Mouse (Mus musculus) heart, postnatal 0 days (tissue): Measurements from ENCODE around the gene Cyp1b1. TPM values are rescaled to one million over a fixed set of nuclear protein-coding genes. Genes with fewer than 3 reads are reported as not detected.
A peak's percentile ranks its signal among the peaks of the same experiment; 100 is the strongest.

Experiments used
- ATAC-seq: fragments of 200-750 bp; cut with Nextera tagmentation; 2 replicates; pipeline ENCODE4 v1.8.0; 2017; ENCODE audit warnings: low read depth, moderate number of reproducible peaks, moderate library complexity; ENCODE audit not compliant: insufficient read depth
- DNase-seq: peaks from one replicate; pipeline ENCODE4 v3.0.0-alpha.2; 2016; ENCODE audit warnings: low spot score
- H3K27ac ChIP-seq: fragments of 300-500 bp; sonication (generic); 2 replicates; pipeline ENCODE4 v1.5.1; 2014; ENCODE audit warnings: low read depth, mild to moderate bottlenecking
- H3K27me3 ChIP-seq: fragments of 300-500 bp; sonication (generic); 2 replicates; pipeline ENCODE4 v1.6.1; 2014; ENCODE audit warnings: low read length, mixed read lengths; ENCODE audit not compliant: control insufficient read depth, insufficient read depth
- H3K36me3 ChIP-seq: fragments of 300-500 bp; sonication (generic); replicated peaks from 2 replicates; pipeline ENCODE4 v1.6.1; 2014; ENCODE audit warnings: low read length, mixed read lengths; ENCODE audit not compliant: control insufficient read depth, insufficient read depth
- H3K4me1 ChIP-seq: fragments of 300-500 bp; sonication (generic); 2 replicates; pipeline ENCODE4 v1.6.1; 2014; ENCODE audit warnings: antibody characterized with exemption; ENCODE audit not compliant: control insufficient read depth, insufficient read depth
- H3K4me2 ChIP-seq: fragments of 300-500 bp; sonication (generic); 2 replicates; pipeline ENCODE4 v1.6.1; 2014; ENCODE audit warnings: low read depth, mild to moderate bottlenecking, low read length, moderate library complexity
- H3K4me3 ChIP-seq: fragments of 300-500 bp; sonication (generic); 2 replicates; pipeline ENCODE4 v1.5.1; 2014; ENCODE audit warnings: low read depth, low read length
- H3K9ac ChIP-seq: fragments of 300-500 bp; sonication (generic); replicated peaks from 2 replicates; pipeline ENCODE4 v1.6.1; 2014; ENCODE audit warnings: low read depth, low read length, mixed read lengths
- H3K9me3 ChIP-seq: fragments of 300-500 bp; sonication (generic); replicated peaks from 2 replicates; pipeline ENCODE4 v1.6.1; 2016; ENCODE audit warnings: low read length; ENCODE audit not compliant: control insufficient read depth
- CTCF ChIP-seq: IDR thresholded peaks from 2 replicates; pipeline ENCODE4 v1.5.1; 2016; ENCODE audit warnings: antibody characterized with exemption, control low read depth, low read depth
- EP300 ChIP-seq: IDR thresholded peaks from 2 replicates; pipeline ENCODE4 v1.6.1; 2016; ENCODE audit warnings: antibody characterized with exemption, low read depth
- whole genome bisulfite sequencing: fragments of 180-500 bp; shearing (Covaris S2); extraction: QIAGEN DNeasy Blood & Tissue Kit; methylation state at CpG from one replicate; pipeline ENCODE4 v1.1.7; 2014; 5-methylcytosine and 5-hydroxymethylcytosine counted together
- polyA plus RNA-seq: library from polyadenylated mRNA; unstranded; fragments of >200 nt; fragmentation: Nextera tagmentation; extraction: Ambion mirVana; gene quantifications from 2 replicates; pipeline ENCODE4 v1.2.1, GENCODE M21; 2015
- total RNA-seq: library from RNA; depleted of rRNA; stranded (reverse); fragments of >200 nt; gene quantifications from 2 replicates; pipeline ENCODE4 v1.2.3, GENCODE M21; 2014; ENCODE audit warnings: low replicate concordance

Cyp1b1 gene
- total and polyA plus RNA-seq, 2 experiments from 2014 or later = 2.0 to 12.5 TPM

DNA sequence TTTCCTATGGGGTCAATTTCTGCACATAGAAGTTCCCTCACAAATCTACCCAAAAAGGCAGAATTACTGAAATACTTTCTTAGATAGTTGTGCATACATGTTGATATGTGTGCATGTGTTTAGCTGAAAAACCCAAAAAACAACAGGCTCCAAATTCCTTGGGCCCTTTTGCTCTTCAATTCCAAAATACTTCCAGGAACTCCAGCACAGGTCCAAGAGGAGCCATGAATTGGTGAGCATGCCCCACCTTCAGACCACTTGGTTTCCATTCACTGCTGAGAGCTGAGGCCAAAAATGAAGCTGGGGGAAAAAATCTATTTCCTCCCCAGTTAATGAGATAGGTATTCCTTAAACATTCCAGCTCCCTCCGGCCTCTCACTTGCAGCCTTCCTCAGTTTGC, 5.1 kb downstream of the Cyp1b1 start:
- Histone ChIP-seq H3K9ac (no peak overlapping the region), H3K4me2 (no peak overlapping the region), H3K36me3 (no peaks in the 10 kb centered on the region), H3K27me3 (peaks cover 51% of the 10 kb centered on the region), H3K9me3 (no peaks in the 10 kb centered on the region), H3K4me3 (no peak overlapping the region), H3K4me1 (peaks cover 8% of the 10 kb centered on the region), H3K27ac (no peak overlapping the region)
- TF ChIP-seq EP300 (no peak), CTCF (no peak)
- DNase-seq (no peak), ATAC-seq (no peak)
- 67% methylated on average over 1 of the region's 1 CpGs for WGBS

- no peaks in the 10 kb centered on the region; the same call in 1 of the 2 replicates for H3K4me1 ChIP-seq
- no peaks in the 10 kb centered on the region for H3K9me3 ChIP-seq
- no peak for TF ChIP-seq CTCF
- no peak for TF ChIP-seq EP300
- ATAC-seq (no peak), DNase-seq (no peak)
- no peak overlapping the region for H3K27ac ChIP-seq
- H3K9ac ChIP-seq = no peak overlapping the region
- no peak overlapping the region for H3K4me3 ChIP-seq
- no peaks in the 10 kb centered on the region for H3K36me3 ChIP-seq
- no peak overlapping the region for H3K4me2 ChIP-seq
- peaks cover 36% of the 10 kb centered on the region for H3K27me3 ChIP-seq
- WGBS = 29% methylated on average over 7 of the region's 7 CpGs
Measured at GRCm38 (mm10) chr17:79708168-79708567, 6.7 kb downstream of the Cyp1b1 start.

- WGBS = 59% methylated on average over 9 of the region's 9 CpGs
- no peak for ATAC-seq
- no peak overlapping the region for H3K27ac ChIP-seq
- H3K4me1 ChIP-seq = no peaks in the 10 kb centered on the region
- H3K9ac ChIP-seq = no peak overlapping the region
- H3K4me3 ChIP-seq = no peak overlapping the region
- no peaks in the 10 kb centered on the region for H3K9me3 ChIP-seq
- no peak for DNase-seq
- peaks cover 14% of the 10 kb centered on the region; the same call in 1 of the 2 replicates for H3K27me3 ChIP-seq
- no peak for TF ChIP-seq EP300
- H3K36me3 ChIP-seq = no peaks in the 10 kb centered on the region
- no peak overlapping the region for H3K4me2 ChIP-seq
Measured at GRCm38 (mm10) chr17:79705671-79706455, 9.0 kb downstream of the Cyp1b1 start.

DNA sequence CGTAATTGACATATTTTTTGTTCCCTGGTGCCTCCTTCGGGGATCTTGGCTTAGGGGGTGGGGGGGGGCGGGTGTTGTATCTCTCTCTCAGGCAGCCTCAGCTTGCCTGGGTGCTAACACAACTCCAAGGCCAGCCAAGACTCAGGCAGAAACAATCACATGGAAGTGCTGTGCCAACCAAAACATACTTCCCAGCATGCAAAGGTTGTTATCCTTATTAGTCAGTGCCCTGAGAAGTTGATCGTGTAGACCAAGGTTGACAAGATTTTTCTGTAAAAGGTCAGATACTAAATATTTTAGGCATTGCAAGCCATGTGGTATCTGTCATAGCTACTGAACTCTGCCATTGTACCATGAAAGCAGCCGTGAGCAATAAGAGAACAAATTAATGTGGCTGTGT, 14.0 kb downstream of the Cyp1b1 start:
- H3K9me3 ChIP-seq = no peaks in the 10 kb centered on the region
- H3K9ac ChIP-seq = no peak overlapping the region
- TF ChIP-seq CTCF (no peak), EP300 (no peak)
- no peak overlapping the region for H3K27ac ChIP-seq
- H3K36me3 ChIP-seq = no peaks in the 10 kb centered on the region
- DNase-seq (no peak), ATAC-seq (no peak)
- 64% methylated on average over 5 of the region's 5 CpGs for WGBS
- H3K4me3 ChIP-seq = no peak overlapping the region
- H3K4me2 ChIP-seq = no peak overlapping the region
- no peaks in the 10 kb centered on the region for H3K27me3 ChIP-seq
- no peaks in the 10 kb centered on the region for H3K4me1 ChIP-seq

DNA sequence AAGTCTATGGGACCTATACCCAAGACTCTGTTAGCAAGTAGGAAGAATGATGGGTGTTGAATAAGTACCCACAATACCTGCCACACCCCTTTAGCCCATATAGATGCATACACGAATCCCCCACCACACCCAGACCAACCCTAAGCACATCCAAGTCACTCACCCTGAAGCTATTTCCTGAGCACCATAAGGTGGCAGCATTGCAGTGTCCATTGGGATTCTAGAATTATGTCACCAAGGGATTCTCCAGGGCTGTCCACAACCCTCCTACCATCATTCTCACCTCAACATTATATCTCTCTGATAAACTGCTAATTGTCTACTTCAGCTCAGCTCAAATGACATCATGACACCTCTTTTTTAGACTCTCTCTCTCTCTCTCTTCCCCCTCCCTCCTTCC, 15.7 kb downstream of the Cyp1b1 start:
- no peak overlapping the region for H3K4me2 ChIP-seq
- H3K27ac ChIP-seq = no peak overlapping the region
- TF ChIP-seq CTCF (peak; percentile 68), EP300 (no peak)
- DNase-seq (no peak), ATAC-seq (peak; percentile 51; the same call in 1 of the 2 replicates)
- no peaks in the 10 kb centered on the region for H3K36me3 ChIP-seq
- H3K27me3 ChIP-seq = no peaks in the 10 kb centered on the region
- no peaks in the 10 kb centered on the region for H3K4me1 ChIP-seq
- H3K9me3 ChIP-seq = no peaks in the 10 kb centered on the region
- no peak overlapping the region for H3K9ac ChIP-seq
- no peak overlapping the region for H3K4me3 ChIP-seq
- WGBS = 35% methylated on average over 1 of the region's 1 CpGs

GRCm38 (mm10) chr17:79695541-79695940, 19.3 kb downstream of the Cyp1b1 start:
- Histone ChIP-seq H3K4me3 (no peak overlapping the region), H3K9me3 (no peaks in the 10 kb centered on the region), H3K27me3 (no peaks in the 10 kb centered on the region), H3K27ac (no peak overlapping the region), H3K4me2 (no peak overlapping the region), H3K9ac (no peak overlapping the region), H3K4me1 (no peaks in the 10 kb centered on the region), H3K36me3 (no peaks in the 10 kb centered on the region)
- ATAC-seq (no peak), DNase-seq (no peak)
- TF ChIP-seq CTCF = no peak
- TF ChIP-seq EP300 = no peak
- 75% methylated on average over 6 of the region's 6 CpGs for WGBS
